Mouse (Mus musculus) gastrocnemius, adult 8-10 months (tissue): ENCODE results near the gene Aftph. TPM values are rescaled to one million over a fixed set of nuclear protein-coding genes. Genes with fewer than 3 reads are reported as not detected.

Experiments used
- DNase-seq, 2 experiments: peaks; one replicate each; pipeline ENCODE4 v3.0.0; 2022; ENCODE audit warnings: low spot score in 2 of 2
- total RNA-seq, 4 experiments: library from RNA; stranded (reverse); gene quantifications; 2 replicates each; pipeline ENCODE4 v1.2.4; 2022

Gene Aftph
- total RNA-seq, 4 experiments from 2014 or later: 18.3 to 25.0 (median 19.0) TPM

GRCm38 (mm10) chr11:20729403-20729802 lies 12.0 kb downstream of the Aftph start:
- no peak for DNase-seq

GRCm38 (mm10) chr11:20728044-20728443 lies 13.3 kb downstream of the Aftph start:
- DNase-seq: no peak

GRCm38 (mm10) chr11:20723572-20723971 lies 17.8 kb downstream of the Aftph start:
- no peak for DNase-seq

- no peak for DNase-seq
Observed at GRCm38 (mm10) chr11:20712068-20712671, 29.2 kb downstream of the Aftph start.

- DNase-seq: peak; percentile 5 to 23
Observed at GRCm38 (mm10) chr11:20691000-20691399, 50.4 kb downstream of the Aftph start.

GRCm38 (mm10) chr11:20681679-20682078 lies 59.7 kb downstream of the Aftph start:
- DNase-seq: no peak

- no peak for DNase-seq
Observed at GRCm38 (mm10) chr11:20680781-20681180, 60.6 kb downstream of the Aftph start.

- no peak for DNase-seq
Observed at GRCm38 (mm10) chr11:20679396-20679795, 62.0 kb downstream of the Aftph start.

- no peak for DNase-seq
Observed at GRCm38 (mm10) chr11:20672513-20672912, 68.9 kb downstream of the Aftph start.

- DNase-seq: no peak
Observed at GRCm38 (mm10) chr11:20671789-20672392, 69.5 kb downstream of the Aftph start.

GRCm38 (mm10) chr11:20664878-20665277 lies 76.5 kb downstream of the Aftph start:
- no peak for DNase-seq

GRCm38 (mm10) chr11:20663580-20664198 lies 77.7 kb downstream of the Aftph start:
- DNase-seq: no peak

- DNase-seq: no peak
Observed at GRCm38 (mm10) chr11:20662811-20663210, 78.6 kb downstream of the Aftph start.

GRCm38 (mm10) chr11:20661652-20662051 lies 79.7 kb downstream of the Aftph start:
- no peak for DNase-seq

GRCm38 (mm10) chr11:20660111-20661097 lies 81.0 kb downstream of the Aftph start:
- DNase-seq: no peak

- no peak for DNase-seq
Observed at GRCm38 (mm10) chr11:20659094-20659493, 82.3 kb downstream of the Aftph start.

- DNase-seq: no peak
Observed at GRCm38 (mm10) chr11:20656711-20657057, 84.7 kb downstream of the Aftph start.

GRCm38 (mm10) chr11:20655795-20656710 lies 85.3 kb downstream of the Aftph start:
- DNase-seq: no peak

GRCm38 (mm10) chr11:20651166-20651565 lies 90.2 kb downstream of the Aftph start:
- DNase-seq: no peak

GRCm38 (mm10) chr11:20650006-20650639 lies 91.3 kb downstream of the Aftph start:
- no peak for DNase-seq
